Mouse (Mus musculus): ENCODE results near the gene Gm20388.

- TF ChIP-seq GATA1 (IDR thresholded peaks at IDR 0.05; ENCODE audit: low read length) (no peak), TAL1 (IDR thresholded peaks at IDR 0.05; ENCODE audit: low read length) (no peak)
Measured at GRCm38 (mm10) chr8:123846509-123846908, 3935.9 kb downstream of the Gm20388 start.

Measured in erythroblast, embryonic 14.5 days (primary cell).